Mouse (Mus musculus) cerebellum, adult 18-20 months (tissue): ENCODE data around the gene C1galt1.

Experiments used
- DNase-seq, 2 experiments: peaks; one replicate each; pipeline ENCODE4 v3.0.0; 2021

Gene C1galt1

DNA sequence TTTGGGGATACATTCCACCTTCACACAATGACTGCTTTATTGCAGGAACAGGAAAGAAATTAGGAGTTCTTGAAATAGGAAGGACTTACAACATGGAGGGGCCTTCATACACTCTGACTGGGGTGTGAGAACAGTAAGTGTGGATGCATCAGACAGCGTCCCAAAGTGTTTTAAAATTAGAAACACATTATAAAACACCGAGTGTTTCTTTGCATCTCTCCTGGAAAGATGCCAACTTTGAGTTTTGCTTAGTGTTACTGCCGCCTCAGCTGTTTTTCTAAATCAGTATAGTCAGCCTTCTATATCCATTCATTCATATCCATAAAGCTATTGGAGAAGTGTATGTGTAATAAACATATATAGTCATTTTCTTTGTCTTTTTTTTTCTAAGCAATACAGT lies 16.4 kb downstream of the C1galt1 start:
- no peak for DNase-seq

DNA sequence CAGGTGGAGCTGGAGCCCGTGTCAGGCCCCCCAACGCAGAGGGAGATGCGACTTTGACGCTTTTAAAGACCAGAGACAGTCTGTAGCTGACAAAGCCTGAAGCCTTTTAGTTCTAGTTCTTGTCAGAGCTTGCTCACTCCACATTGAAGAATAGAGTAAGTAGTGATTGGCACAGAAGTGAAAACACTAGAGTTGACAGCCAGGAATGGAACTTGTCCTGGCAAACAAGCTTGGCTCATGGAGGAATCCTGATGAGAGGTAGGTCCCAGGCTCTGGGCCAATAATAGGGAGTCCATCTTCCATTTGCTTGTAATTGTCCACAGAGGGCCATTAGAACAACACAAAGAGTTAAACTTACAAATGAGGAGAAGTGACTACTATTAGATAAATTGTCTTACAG lies 18.7 kb downstream of the C1galt1 start:
- DNase-seq = no peak

DNA sequence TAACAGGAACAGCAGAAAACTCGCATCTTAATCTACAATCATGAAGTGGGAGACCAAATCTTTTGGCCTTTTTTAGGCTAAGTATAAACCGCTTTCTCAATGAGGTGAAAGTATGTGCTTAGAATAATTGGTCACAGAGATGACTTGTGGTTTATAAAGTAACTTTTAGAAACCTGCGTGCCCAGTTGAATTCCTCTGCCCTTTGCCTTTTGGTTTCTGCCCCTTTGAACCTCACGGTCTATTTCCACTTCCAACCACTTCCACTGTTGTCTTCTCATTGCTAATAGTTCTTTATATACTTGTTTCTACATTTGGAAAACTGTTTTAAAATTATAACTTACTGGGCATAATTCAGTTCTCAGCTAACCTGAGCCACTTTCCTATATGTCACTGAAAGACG lies 32.2 kb downstream of the C1galt1 start:
- DNase-seq = no peak

- no peak for DNase-seq
These were observed 37.0 kb downstream of the C1galt1 start for GRCm38 (mm10) chr6:7881595-7882128.

- DNase-seq = no peak
These were observed 37.9 kb downstream of the C1galt1 start for GRCm38 (mm10) chr6:7882520-7882919.

DNA sequence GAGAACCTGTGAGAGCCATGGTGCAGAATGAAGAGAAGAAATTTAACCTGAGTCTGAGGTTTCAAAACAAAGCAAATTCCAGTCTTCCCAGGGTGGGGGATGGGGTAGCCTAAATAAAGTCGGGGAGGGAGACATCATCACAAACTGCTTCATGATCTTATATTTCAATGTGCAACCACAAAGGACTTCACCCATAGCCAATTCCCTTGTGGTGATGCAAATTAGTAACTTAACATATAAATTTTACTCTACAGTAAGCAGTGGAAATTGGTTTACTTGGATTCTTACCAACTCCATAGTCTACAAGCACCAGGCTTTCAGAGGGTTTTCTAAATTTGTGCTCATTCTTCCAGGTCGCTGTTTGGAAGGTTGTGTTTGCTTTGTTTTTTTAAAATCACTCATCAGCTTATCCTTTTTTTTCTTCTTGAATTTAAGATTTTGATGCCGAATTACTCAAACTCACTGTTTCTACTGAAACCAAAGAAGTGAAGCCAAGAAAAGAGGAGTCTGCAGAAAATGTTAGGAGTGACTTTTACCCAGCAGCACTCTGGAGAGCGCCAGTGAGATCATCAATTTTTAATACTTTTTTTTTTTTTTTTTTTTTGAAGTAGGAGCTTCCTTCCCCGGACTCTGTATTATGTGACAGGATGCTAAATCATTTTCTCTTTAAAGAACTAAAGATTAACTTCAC lies 41.5 kb downstream of the C1galt1 start:
- no peak for DNase-seq

DNA sequence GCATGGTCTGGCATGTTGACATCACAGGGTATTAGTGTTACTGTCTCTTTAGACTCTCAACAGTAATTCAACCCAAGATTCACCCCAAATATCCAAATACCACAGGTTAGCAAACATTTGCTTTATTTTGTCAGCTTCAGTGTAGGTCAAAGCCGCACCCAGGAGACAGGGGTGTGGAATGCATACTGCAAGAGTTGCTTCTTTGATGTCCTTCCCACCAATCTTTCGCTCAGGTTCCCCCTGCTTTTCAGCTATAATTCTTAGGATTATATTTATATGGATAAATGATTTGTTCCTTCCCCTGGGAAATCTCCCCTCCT lies 42.0 kb downstream of the C1galt1 start:
- no peak for DNase-seq

- DNase-seq = no peak
These were observed 51.7 kb downstream of the C1galt1 start for GRCm38 (mm10) chr6:7896339-7896738.

GRCm38 (mm10) chr6:7912015-7912414 lies 67.4 kb downstream of the C1galt1 start:
- DNase-seq = no peak
